25 mouse cellular contexts compared by ENCODE assay signal in genomic region chr2:104988974-104989373, GRCm38 (mm10). TPM values are rescaled to one million over a fixed set of nuclear protein-coding genes. Genes with fewer than 3 reads are reported as not detected.
DNase-seq lines count a peak whose midpoint lies in the region; ATAC-seq and TF ChIP-seq lines count a peak whose summit lies in the region.
"Had no signal": no experiment of that assay in that cellular context is flagged by ENCODE, and none has a peak within 500 bp of the region (broad histone marks: within the 10 kb centered on the region; RNA-seq: fewer than 3 reads in every experiment).

No protein-coding gene starts in this region.

- ATAC-seq in kidney, embryonic 16.5 days (ENCODE audit: low FRiP score, low TSS enrichment): no peak
- peak; percentile 63 for ATAC-seq in kidney, postnatal 0 days (replicated peaks; ENCODE audit: low FRiP score, low read depth)
- ATAC-seq: activated CD4-positive, CD25-positive, alpha-beta regulatory T cell, adult 4 months; forebrain, embryonic 15.5 days had no signal

- H3K4me2 ChIP-seq in kidney, embryonic 16.5 days (replicated peaks; ENCODE audit: low read depth, low read length): no peak overlapping the region
- no peak overlapping the region for H3K4me2 ChIP-seq in kidney, postnatal 0 days (ENCODE audit: low read length)
- H3K4me2 ChIP-seq: embryonic facial prominence, embryonic 13.5 days; forebrain, embryonic 12.5 days; forebrain, embryonic 15.5 days; heart, embryonic 11.5 days; hindbrain, embryonic 12.5 days; hindbrain, embryonic 15.5 days had no signal

- 41% methylated on average over 1 of the region's 1 CpGs for WGBS in kidney, embryonic 16.5 days
- WGBS in kidney, postnatal 0 days: 38% methylated on average over 1 of the region's 1 CpGs

- no peak overlapping the region for H3K27ac ChIP-seq in kidney, embryonic 16.5 days (ENCODE audit: low read length)
- H3K27ac ChIP-seq in kidney, postnatal 0 days: no peak overlapping the region
- H3K27ac ChIP-seq: embryonic facial prominence, embryonic 10.5 days; embryonic facial prominence, embryonic 13.5 days; forebrain, embryonic 12.5 days; forebrain, embryonic 15.5 days; hindbrain, embryonic 12.5 days; hindbrain, embryonic 15.5 days had no signal

- H3K9me3 ChIP-seq in kidney, embryonic 16.5 days (ENCODE audit: low read length): no peaks in the 10 kb centered on the region
- no peaks in the 10 kb centered on the region for H3K9me3 ChIP-seq in kidney, postnatal 0 days (replicated peaks; ENCODE audit: low read length)
- H3K9me3 ChIP-seq: embryonic facial prominence, embryonic 10.5 days; embryonic facial prominence, embryonic 13.5 days; forebrain, embryonic 12.5 days; forebrain, embryonic 15.5 days; G1E; hindbrain, embryonic 12.5 days; hindbrain, embryonic 15.5 days had no signal

- no peaks in the 10 kb centered on the region for H3K4me1 ChIP-seq in kidney, embryonic 16.5 days (ENCODE audit: insufficient read depth, low read length)
- no peaks in the 10 kb centered on the region for H3K4me1 ChIP-seq in kidney, postnatal 0 days (replicated peaks; ENCODE audit: insufficient read depth, low read length)
- H3K4me1 ChIP-seq: embryonic facial prominence, embryonic 10.5 days; embryonic facial prominence, embryonic 13.5 days; forebrain, embryonic 12.5 days; forebrain, embryonic 15.5 days; hindbrain, embryonic 12.5 days; hindbrain, embryonic 15.5 days had no signal

- no peak overlapping the region for H3K4me3 ChIP-seq in kidney, embryonic 16.5 days (ENCODE audit: low read length)
- no peak overlapping the region for H3K4me3 ChIP-seq in kidney, postnatal 0 days (replicated peaks; ENCODE audit: low read depth, low read length)
- H3K4me3 ChIP-seq: embryonic facial prominence, embryonic 10.5 days; embryonic facial prominence, embryonic 13.5 days; erythroblast, embryonic 14.5 days; forebrain, embryonic 12.5 days; forebrain, embryonic 15.5 days; hindbrain, embryonic 12.5 days; hindbrain, embryonic 15.5 days had no signal

- no peaks in the 10 kb centered on the region for H3K27me3 ChIP-seq in kidney, embryonic 16.5 days (ENCODE audit: insufficient read depth, low read length)
- no peaks in the 10 kb centered on the region for H3K27me3 ChIP-seq in kidney, postnatal 0 days (ENCODE audit: insufficient read depth, low read length)
- no peaks in the 10 kb centered on the region for H3K27me3 ChIP-seq in splenic B cell, adult 2 months (ENCODE audit: control insufficient read depth, insufficient read depth, low read length, poor library complexity, severe bottlenecking)
- H3K27me3 ChIP-seq: embryonic facial prominence, embryonic 13.5 days; forebrain, embryonic 12.5 days; forebrain, embryonic 15.5 days; hindbrain, embryonic 12.5 days; hindbrain, embryonic 15.5 days had no signal

- H3K9ac ChIP-seq in kidney, embryonic 16.5 days (replicated peaks; ENCODE audit: low read length): no peak overlapping the region
- no peak overlapping the region for H3K9ac ChIP-seq in kidney, postnatal 0 days (ENCODE audit: low read depth, low read length)
- H3K9ac ChIP-seq: embryonic facial prominence, embryonic 13.5 days; forebrain, embryonic 12.5 days; forebrain, embryonic 15.5 days; hindbrain, embryonic 12.5 days; hindbrain, embryonic 15.5 days had no signal

- TF ChIP-seq CTCF in kidney, postnatal 0 days (IDR thresholded peaks at IDR 0.05; ENCODE audit: low read depth): no peak

- peak; percentile 22 for DNase-seq in kidney, adult 9 months
- DNase-seq in kidney, postnatal 0 days (ENCODE audit: low spot score): peak; percentile 47
- DNase-seq in kidney, postnatal 4 days: no peak
- peak; percentile 14 for DNase-seq in Muller cell, postnatal 12 days (ENCODE audit: inconsistent ontology term)
- peak; percentile 54 for DNase-seq in splenic B cell, adult 2 months (ENCODE audit: low read depth, low spot score)
- no peak for DNase-seq in cerebellum, adult 9-11 months
- DNase-seq in cerebellum, adult 11 months: no peak
- DNase-seq: adrenal gland, adult 8-10 months; adrenal gland, postnatal 25 days; cerebellum, adult 18-20 months; cerebellum, adult 9-10 months; cerebellum, postnatal 36 days; embryo, embryonic 11 days; gastrocnemius, postnatal 25 days had no signal

- H3K36me3 ChIP-seq in kidney, embryonic 16.5 days (ENCODE audit: insufficient read depth, low read length): no peaks in the 10 kb centered on the region
- no peaks in the 10 kb centered on the region for H3K36me3 ChIP-seq in kidney, postnatal 0 days (ENCODE audit: insufficient read depth, low read length)
- H3K36me3 ChIP-seq in splenic B cell, adult 2 months (ENCODE audit: control insufficient read depth, insufficient read depth, low read length, poor library complexity, severe bottlenecking): no peaks in the 10 kb centered on the region
- H3K36me3 ChIP-seq: embryonic facial prominence, embryonic 13.5 days; forebrain, embryonic 12.5 days; forebrain, embryonic 15.5 days; hindbrain, embryonic 12.5 days; hindbrain, embryonic 15.5 days had no signal

RNA-seq across cellular contexts. Expression of gene Eif3m, which starts 27.9 kb away (rescaled TPM):
- polyA plus RNA-seq in kidney, embryonic 16.5 days (2015; fragmentation: Nextera tagmentation; extraction: Ambion mirVana): 332 and 352 TPM in 2 replicates
- 401 and 416 TPM in 2 replicates for polyA plus RNA-seq in kidney, postnatal 0 days (2015; fragmentation: Nextera tagmentation; extraction: Ambion mirVana)

Comparison
In these comparisons a context has a peak if more than half of its experiments do, and no peak if none do; other contexts are left out.
1. DNase-seq: peak in kidney, adult 9 months (single experiment), kidney, postnatal 0 days (single experiment), Muller cell, postnatal 12 days (single experiment) and splenic B cell, adult 2 months (single experiment); none in kidney, postnatal 4 days (0 of 2), cerebellum, adult 9-11 months (single experiment) and cerebellum, adult 11 months (single experiment).